In genomic region chr6:86721977-86722376, GRCm38 (mm10) we compare ENCODE assay signal across 21 mouse cellular contexts. TPM values are rescaled to one million over a fixed set of nuclear protein-coding genes. Genes with fewer than 3 reads are reported as not detected.
DNase-seq lines count a peak whose midpoint lies in the region; ATAC-seq and TF ChIP-seq lines count a peak whose summit lies in the region.
"Had no signal": no experiment of that assay in that cellular context is flagged by ENCODE, and none has a peak within 500 bp of the region (broad histone marks: within the 10 kb centered on the region; RNA-seq: fewer than 3 reads in every experiment).

No protein-coding gene starts in this region.

- H3K4me3 ChIP-seq in kidney, adult 2 months (ENCODE audit: insufficient read depth, low read depth, low read length) = no peak overlapping the region
- no peak overlapping the region for H3K4me3 ChIP-seq in kidney, embryonic 15.5 days (replicated peaks)
- H3K4me3 ChIP-seq: embryonic facial prominence, embryonic 10.5 days; embryonic facial prominence, embryonic 12.5 days had no signal

- H3K9me3 ChIP-seq in kidney, embryonic 15.5 days (replicated peaks) = no peaks in the 10 kb centered on the region
- H3K9me3 ChIP-seq: embryonic facial prominence, embryonic 10.5 days; embryonic facial prominence, embryonic 12.5 days had no signal

- TF ChIP-seq POLR2A in kidney, adult 2 months (IDR thresholded peaks at IDR 0.05; ENCODE audit: low read depth, low read length) = no peak

- H3K4me2 ChIP-seq in kidney, embryonic 15.5 days = no peak overlapping the region
- H3K4me2 ChIP-seq: embryonic facial prominence, embryonic 12.5 days had no signal

- 62% methylated on average over 3 of the region's 3 CpGs for WGBS in kidney, adult 2 months
- WGBS in kidney, embryonic 15.5 days = 34% methylated on average over 3 of the region's 3 CpGs

- H3K4me1 ChIP-seq in kidney, adult 2 months (ENCODE audit: control insufficient read depth, insufficient read depth, low read length) = peaks cover 9% of the 10 kb centered on the region
- no peaks in the 10 kb centered on the region for H3K4me1 ChIP-seq in kidney, embryonic 15.5 days
- H3K4me1 ChIP-seq: embryonic facial prominence, embryonic 10.5 days; embryonic facial prominence, embryonic 12.5 days had no signal

- TF ChIP-seq CTCF in kidney, adult 2 months (conservative IDR thresholded peaks at IDR 0.05; ENCODE audit: insufficient read depth, insufficient read length, low read depth, low read length) = no peak

- H3K27me3 ChIP-seq in kidney, adult 2 months (replicated peaks; ENCODE audit: control insufficient read depth, insufficient read depth, low read length) = no peaks in the 10 kb centered on the region
- no peaks in the 10 kb centered on the region for H3K27me3 ChIP-seq in kidney, embryonic 15.5 days
- H3K27me3 ChIP-seq: embryonic facial prominence, embryonic 12.5 days had no signal

- 0 out of 2 replicates have a peak, but pooled peaks have one; percentile 12 for ATAC-seq in kidney, embryonic 15.5 days (replicated peaks; ENCODE audit: low FRiP score)
- ATAC-seq: activated CD4-positive, CD25-positive, alpha-beta regulatory T cell, adult 4 months; forebrain, embryonic 14.5 days; forebrain, embryonic 16.5 days had no signal

- DNase-seq in kidney, adult 2 months = no peak
- DNase-seq in kidney, adult 9 months = no peak
- DNase-seq in kidney, adult 18-20 months = no peak
- peak; percentile 18 for DNase-seq in right cerebral cortex, adult 18-20 months
- DNase-seq in right cerebral cortex, postnatal 36 days (ENCODE audit: low spot score in 2 of 2) = no peak
- peak; percentile 41 for DNase-seq in brain, adult 2 months (ENCODE audit: low read depth, low spot score)
- no peak for DNase-seq in cerebellum, adult 11-12 months
- DNase-seq: adrenal gland, adult 8-10 months; adrenal gland, postnatal 14 days; adrenal gland, postnatal 36 days; cerebellum, adult 11 months; cerebellum, adult 2 months; cerebellum, adult 9-10 months; cerebellum, postnatal 10 days; cerebellum, postnatal 25 days had no signal

- H3K27ac ChIP-seq in kidney, adult 2 months (ENCODE audit: insufficient read depth, low read depth, low read length) = peak overlapping the region; percentile 76
- peak overlapping the region; percentile 37; the same call in 1 of the 2 replicates for H3K27ac ChIP-seq in kidney, embryonic 15.5 days
- H3K27ac ChIP-seq: embryonic facial prominence, embryonic 10.5 days; embryonic facial prominence, embryonic 12.5 days had no signal

- H3K36me3 ChIP-seq in kidney, adult 2 months (ENCODE audit: control insufficient read depth, insufficient read depth, low read length) = no peaks in the 10 kb centered on the region
- H3K36me3 ChIP-seq in kidney, embryonic 15.5 days = peaks cover 46% of the 10 kb centered on the region

- no peak overlapping the region for H3K9ac ChIP-seq in kidney, embryonic 15.5 days
- H3K9ac ChIP-seq: embryonic facial prominence, embryonic 12.5 days had no signal

RNA-seq across cellular contexts. Expression of gene Gmcl1, which starts 11.2 kb away (rescaled TPM):
- 9.1 and 10.0 TPM in 2 replicates for polyA plus RNA-seq in kidney, adult 2 months (2012; rRNA removed)
- polyA plus RNA-seq in kidney, embryonic 15.5 days (2015; fragmentation: Nextera tagmentation; extraction: Ambion mirVana) = 34.1 and 35.0 TPM in 2 replicates

RNA-seq across cellular contexts. Expression of gene Snrnp27, which starts 37.7 kb away (rescaled TPM):
- 14.6 and 21.0 TPM in 2 replicates for polyA plus RNA-seq in kidney, adult 2 months (2012; rRNA removed)
- 106 and 123 TPM in 2 replicates for polyA plus RNA-seq in kidney, embryonic 15.5 days (2015; fragmentation: Nextera tagmentation; extraction: Ambion mirVana)

RNA-seq across cellular contexts. Expression of gene Mxd1, which starts 53.0 kb away (rescaled TPM):
- polyA plus RNA-seq in kidney, adult 2 months (2012; rRNA removed) = 8.7 and 9.9 TPM in 2 replicates
- polyA plus RNA-seq in kidney, embryonic 15.5 days (2015; fragmentation: Nextera tagmentation; extraction: Ambion mirVana) = 10.4 and 11.9 TPM in 2 replicates

Comparison
In these comparisons a context has a peak if more than half of its experiments do, and no peak if none do; other contexts are left out.
1. DNase-seq: peak in right cerebral cortex, adult 18-20 months (single experiment) and brain, adult 2 months (single experiment); none in kidney, adult 2 months (single experiment), kidney, adult 9 months (single experiment), kidney, adult 18-20 months (single experiment), right cerebral cortex, postnatal 36 days (0 of 2) and cerebellum, adult 11-12 months (single experiment).